Mouse (Mus musculus): ENCODE data around the gene Zfp954. TPM values are rescaled to one million over a fixed set of nuclear protein-coding genes. Genes with fewer than 3 reads are reported as not detected.
"Not testable (repeated sequence)": the region's sequence is repeated elsewhere in the genome, so short reads cannot be mapped to it uniquely, and the experiment has no call there.

Gene Zfp954
- polyA plus RNA-seq (2015; fragmentation: Nextera tagmentation; extraction: Ambion mirVana): 22.1 and 23.1 TPM in 2 replicates

GRCm38 (mm10) chr7:7120921-7121601, at the start of gene Zfp954:
Gene Zfp954, minus strand, starts transcription at chr7:7121488.
- peak within 1 kb of the TSS; percentile 78 for H3K9ac ChIP-seq (ENCODE audit: low read depth, low read length)
- ATAC-seq: peak; percentile 96
- H3K4me3 ChIP-seq (ENCODE audit: low read length): peak within 1 kb of the TSS; percentile 67
- H3K4me1 ChIP-seq (ENCODE audit: control insufficient read depth, insufficient read depth, low read depth, low read length): peaks cover 10% of the 10 kb centered on the region
- peaks cover 16% of the 10 kb centered on the region for H3K36me3 ChIP-seq (ENCODE audit: control insufficient read depth, insufficient read depth, low read length)
- peak within 1 kb of the TSS; percentile 61 for H3K4me2 ChIP-seq (ENCODE audit: low read length)
- WGBS: under 1% methylated on average over 30 of the region's 30 CpGs
- H3K27ac ChIP-seq (ENCODE audit: low read depth, low read length): peak within 1 kb of the TSS; percentile 75
- no peaks in the 10 kb centered on the region for H3K27me3 ChIP-seq (replicated peaks; ENCODE audit: control insufficient read depth, insufficient read depth, low read length)
- no peaks in the 10 kb centered on the region for H3K9me3 ChIP-seq (ENCODE audit: control insufficient read depth, low read length)

- WGBS: 93% methylated on average over 15 of the region's 15 CpGs
- H3K27ac ChIP-seq (ENCODE audit: low read depth, low read length): no peak overlapping the region
These were observed 24.8 kb upstream of the Zfp954 start for GRCm38 (mm10) chr7:7145991-7146608.

GRCm38 (mm10) chr7:7144215-7144614, 22.9 kb upstream of the Zfp954 start:
- ATAC-seq: no peak
- H3K27ac ChIP-seq (ENCODE audit: low read depth, low read length): no peak overlapping the region
- no peaks in the 10 kb centered on the region for H3K4me1 ChIP-seq (ENCODE audit: control insufficient read depth, insufficient read depth, low read depth, low read length)
- H3K27me3 ChIP-seq (replicated peaks; ENCODE audit: control insufficient read depth, insufficient read depth, low read length): no peaks in the 10 kb centered on the region
- H3K36me3 ChIP-seq (ENCODE audit: control insufficient read depth, insufficient read depth, low read length): no peaks in the 10 kb centered on the region
- H3K4me3 ChIP-seq (ENCODE audit: low read length): no peak overlapping the region
- WGBS: 91% methylated on average over 1 of the region's 1 CpGs
- no peak overlapping the region for H3K9ac ChIP-seq (ENCODE audit: low read depth, low read length)
- no peak overlapping the region for H3K4me2 ChIP-seq (ENCODE audit: low read length)
- H3K9me3 ChIP-seq (ENCODE audit: control insufficient read depth, low read length): no peaks in the 10 kb centered on the region

More at GRCm38 (mm10) chr7:7145991-7146608, 24.8 kb upstream of the Zfp954 start:
- Histone ChIP-seq H3K4me3 (ENCODE audit: low read length) (no peak overlapping the region), H3K27me3 (replicated peaks; ENCODE audit: control insufficient read depth, insufficient read depth, low read length) (no peaks in the 10 kb centered on the region), H3K4me2 (ENCODE audit: low read length) (no peak overlapping the region), H3K9ac (ENCODE audit: low read depth, low read length) (no peak overlapping the region), H3K36me3 (ENCODE audit: control insufficient read depth, insufficient read depth, low read length) (no peaks in the 10 kb centered on the region), H3K9me3 (ENCODE audit: control insufficient read depth, low read length) (no peaks in the 10 kb centered on the region), H3K4me1 (ENCODE audit: control insufficient read depth, insufficient read depth, low read depth, low read length) (no peaks in the 10 kb centered on the region)
- no peak for ATAC-seq

GRCm38 (mm10) chr7:7136379-7136866, 15.1 kb upstream of the Zfp954 start, which contains the start of gene Zfp773:
Gene Zfp773, minus strand, starts transcription at chr7:7136755.
- H3K4me2 ChIP-seq (ENCODE audit: low read length): peak within 1 kb of the TSS; percentile 73
- peaks cover 7% of the 10 kb centered on the region for H3K4me1 ChIP-seq (ENCODE audit: control insufficient read depth, insufficient read depth, low read depth, low read length)
- H3K4me3 ChIP-seq (ENCODE audit: low read length): peak within 1 kb of the TSS; percentile 60
- H3K9me3 ChIP-seq (ENCODE audit: control insufficient read depth, low read length): no peaks in the 10 kb centered on the region; the same call in 1 of the 2 replicates
- WGBS: 1% methylated on average over 16 of the region's 16 CpGs
- peak within 1 kb of the TSS; percentile 82 for H3K27ac ChIP-seq (ENCODE audit: low read depth, low read length)
- peaks cover 19% of the 10 kb centered on the region for H3K36me3 ChIP-seq (ENCODE audit: control insufficient read depth, insufficient read depth, low read length)
- H3K27me3 ChIP-seq (replicated peaks; ENCODE audit: control insufficient read depth, insufficient read depth, low read length): no peaks in the 10 kb centered on the region
- ATAC-seq: peak; percentile 98
- H3K9ac ChIP-seq (ENCODE audit: low read depth, low read length): peak within 1 kb of the TSS; percentile 77

- no peak overlapping the region for H3K27ac ChIP-seq (ENCODE audit: low read depth, low read length)
- peaks cover 7% of the 10 kb centered on the region for H3K4me1 ChIP-seq (ENCODE audit: control insufficient read depth, insufficient read depth, low read depth, low read length)
- H3K9me3 ChIP-seq (ENCODE audit: control insufficient read depth, low read length): peaks cover 4% of the 10 kb centered on the region; the same call in 1 of the 2 replicates
- ATAC-seq: no peak
- no peak overlapping the region for H3K4me3 ChIP-seq (ENCODE audit: low read length)
- H3K4me2 ChIP-seq (ENCODE audit: low read length): no peak overlapping the region
- H3K36me3 ChIP-seq (ENCODE audit: control insufficient read depth, insufficient read depth, low read length): peaks cover 27% of the 10 kb centered on the region
- no peak overlapping the region for H3K9ac ChIP-seq (ENCODE audit: low read depth, low read length)
- H3K27me3 ChIP-seq (replicated peaks; ENCODE audit: control insufficient read depth, insufficient read depth, low read length): no peaks in the 10 kb centered on the region
- 77% methylated on average over 8 of the region's 8 CpGs for WGBS
These were observed 11.5 kb upstream of the Zfp954 start for GRCm38 (mm10) chr7:7132751-7133150.

GRCm38 (mm10) chr7:7130491-7131124, 9.3 kb upstream of the Zfp954 start:
- peaks cover 27% of the 10 kb centered on the region for H3K36me3 ChIP-seq (ENCODE audit: control insufficient read depth, insufficient read depth, low read length)
- not testable (repeated sequence) for H3K4me1 ChIP-seq (ENCODE audit: control insufficient read depth, insufficient read depth, low read depth, low read length); H3K9me3 ChIP-seq (ENCODE audit: control insufficient read depth, low read length); H3K4me2 ChIP-seq (ENCODE audit: low read length); H3K27me3 ChIP-seq (replicated peaks; ENCODE audit: control insufficient read depth, insufficient read depth, low read length); ATAC-seq; H3K9ac ChIP-seq (ENCODE audit: low read depth, low read length); H3K4me3 ChIP-seq (ENCODE audit: low read length); H3K27ac ChIP-seq (ENCODE audit: low read depth, low read length)
- WGBS: 96% methylated on average over 14 of the region's 15 CpGs

- peak overlapping the region; percentile 67 for H3K4me3 ChIP-seq (ENCODE audit: low read length)
- peaks cover 10% of the 10 kb centered on the region for H3K4me1 ChIP-seq (ENCODE audit: control insufficient read depth, insufficient read depth, low read depth, low read length)
- WGBS: 56% methylated on average over 6 of the region's 6 CpGs
- H3K36me3 ChIP-seq (ENCODE audit: control insufficient read depth, insufficient read depth, low read length): peaks cover 11% of the 10 kb centered on the region
- 0 out of 2 replicates have a peak overlapping the region, but pooled peaks have one; percentile 32 for H3K9ac ChIP-seq (ENCODE audit: low read depth, low read length)
- H3K4me2 ChIP-seq (ENCODE audit: low read length): peak overlapping the region; percentile 61
- no peaks in the 10 kb centered on the region for H3K27me3 ChIP-seq (replicated peaks; ENCODE audit: control insufficient read depth, insufficient read depth, low read length)
- H3K9me3 ChIP-seq (ENCODE audit: control insufficient read depth, low read length): no peaks in the 10 kb centered on the region
- no peak overlapping the region for H3K27ac ChIP-seq (ENCODE audit: low read depth, low read length)
- no peak; the same call in 1 of the 2 replicates for ATAC-seq
These were observed 303 bp upstream of the Zfp954 start for GRCm38 (mm10) chr7:7121602-7121980.

GRCm38 (mm10) chr7:7118441-7118840, 2.8 kb downstream of the Zfp954 start:
- Histone ChIP-seq H3K4me1 (ENCODE audit: control insufficient read depth, insufficient read depth, low read depth, low read length) (peaks cover 10% of the 10 kb centered on the region), H3K36me3 (ENCODE audit: control insufficient read depth, insufficient read depth, low read length) (peaks cover 34% of the 10 kb centered on the region), H3K4me3 (ENCODE audit: low read length) (no peak overlapping the region), H3K27me3 (replicated peaks; ENCODE audit: control insufficient read depth, insufficient read depth, low read length) (no peaks in the 10 kb centered on the region), H3K9me3 (ENCODE audit: control insufficient read depth, low read length) (no peaks in the 10 kb centered on the region), H3K9ac (ENCODE audit: low read depth, low read length) (no peak overlapping the region), H3K4me2 (ENCODE audit: low read length) (no peak overlapping the region), H3K27ac (ENCODE audit: low read depth, low read length) (no peak overlapping the region)
- no peak for ATAC-seq
- 90% methylated on average over 2 of the region's 2 CpGs for WGBS

- Histone ChIP-seq H3K4me1 (ENCODE audit: control insufficient read depth, insufficient read depth, low read depth, low read length) (no peaks in the 10 kb centered on the region), H3K27me3 (replicated peaks; ENCODE audit: control insufficient read depth, insufficient read depth, low read length) (no peaks in the 10 kb centered on the region), H3K36me3 (ENCODE audit: control insufficient read depth, insufficient read depth, low read length) (peaks cover 5% of the 10 kb centered on the region), H3K27ac (ENCODE audit: low read depth, low read length) (no peak overlapping the region), H3K9me3 (ENCODE audit: control insufficient read depth, low read length) (peaks cover 2% of the 10 kb centered on the region), H3K4me3 (ENCODE audit: low read length) (no peak overlapping the region), H3K9ac (ENCODE audit: low read depth, low read length) (no peak overlapping the region), H3K4me2 (ENCODE audit: low read length) (no peak overlapping the region)
- no peak for ATAC-seq
- WGBS: 89% methylated on average over 7 of the region's 7 CpGs
These were observed 12.8 kb downstream of the Zfp954 start for GRCm38 (mm10) chr7:7108501-7108900.
